Mouse (Mus musculus): ENCODE results near the gene Ipo13. TPM values are rescaled to one million over a fixed set of nuclear protein-coding genes. Genes with fewer than 3 reads are reported as not detected.

The Ipo13 gene
- polyA plus RNA-seq, 1 experiment, result 124 TPM

GRCm38 (mm10) chr4:117917402-117917801, 2.6 kb upstream of the Ipo13 start:
- Histone ChIP-seq H3K27ac (ENCODE audit: insufficient read depth, low read length) (no peak overlapping the region), H3K4me3 (ENCODE audit: insufficient read depth, low read length) (no peak overlapping the region), H3K4me1 (ENCODE audit: control insufficient read depth, insufficient read depth, low read length) (peaks cover 4% of the 10 kb centered on the region)
- TF ChIP-seq CTCF (IDR thresholded peaks at IDR 0.05; ENCODE audit: extremely low read depth, insufficient read depth, low read length) (no peak), POLR2A (IDR thresholded peaks at IDR 0.05; ENCODE audit: extremely low read depth, insufficient read depth, low read length) (no peak)

- Histone ChIP-seq H3K4me1 (ENCODE audit: control insufficient read depth, insufficient read depth, low read length) (peaks cover 9% of the 10 kb centered on the region), H3K27ac (ENCODE audit: insufficient read depth, low read length) (no peak overlapping the region), H3K4me3 (ENCODE audit: insufficient read depth, low read length) (no peak overlapping the region; the same call in 1 of the 2 replicates)
- TF ChIP-seq CTCF (IDR thresholded peaks at IDR 0.05; ENCODE audit: extremely low read depth, insufficient read depth, low read length) (no peak), POLR2A (IDR thresholded peaks at IDR 0.05; ENCODE audit: extremely low read depth, insufficient read depth, low read length) (no peak)
Observed at GRCm38 (mm10) chr4:117916386-117916785, 1.6 kb upstream of the Ipo13 start.

GRCm38 (mm10) chr4:117915489-117916105, 798 bp upstream of the Ipo13 start:
- TF ChIP-seq POLR2A (IDR thresholded peaks at IDR 0.05; ENCODE audit: extremely low read depth, insufficient read depth, low read length) (no peak), CTCF (IDR thresholded peaks at IDR 0.05; ENCODE audit: extremely low read depth, insufficient read depth, low read length) (no peak)
- H3K27ac ChIP-seq (ENCODE audit: insufficient read depth, low read length), result no peak overlapping the region
- H3K4me3 ChIP-seq (ENCODE audit: insufficient read depth, low read length), result peak overlapping the region; percentile 50
- peaks cover 10% of the 10 kb centered on the region for H3K4me1 ChIP-seq (ENCODE audit: control insufficient read depth, insufficient read depth, low read length)

- H3K4me3 ChIP-seq (ENCODE audit: insufficient read depth, low read length), result peak overlapping the region; percentile 50
- peak overlapping the region; percentile 94; the same call in 1 of the 2 replicates for H3K27ac ChIP-seq (ENCODE audit: insufficient read depth, low read length)
- TF ChIP-seq CTCF (IDR thresholded peaks at IDR 0.05; ENCODE audit: extremely low read depth, insufficient read depth, low read length), result no peak
- TF ChIP-seq POLR2A (IDR thresholded peaks at IDR 0.05; ENCODE audit: extremely low read depth, insufficient read depth, low read length), result no peak
- peaks cover 12% of the 10 kb centered on the region for H3K4me1 ChIP-seq (ENCODE audit: control insufficient read depth, insufficient read depth, low read length)
Observed at GRCm38 (mm10) chr4:117914031-117914430, 768 bp downstream of the Ipo13 start.

DNA sequence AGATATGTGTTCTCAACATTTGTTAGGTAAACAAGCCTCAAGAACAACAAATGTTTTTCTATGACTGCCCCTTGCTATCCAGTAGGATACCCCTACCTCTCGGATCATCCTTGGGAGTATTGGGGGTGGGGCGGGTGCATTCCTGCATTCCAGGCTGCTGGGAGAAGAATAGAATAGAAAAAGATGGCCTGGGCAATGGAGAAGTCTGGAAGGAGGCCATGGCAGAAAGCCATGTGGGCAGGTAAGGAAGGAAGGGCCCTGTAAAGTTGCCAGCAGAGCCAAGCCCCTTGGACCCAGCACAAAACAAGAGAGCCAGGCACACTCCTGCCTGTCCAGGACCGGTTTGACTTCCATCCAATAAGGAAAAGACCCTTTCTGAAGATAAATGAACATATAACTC, 1.4 kb downstream of the Ipo13 start:
- Histone ChIP-seq H3K4me1 (ENCODE audit: control insufficient read depth, insufficient read depth, low read length) (peaks cover 12% of the 10 kb centered on the region), H3K27ac (ENCODE audit: insufficient read depth, low read length) (no peak overlapping the region), H3K4me3 (ENCODE audit: insufficient read depth, low read length) (peak overlapping the region; percentile 50)
- TF ChIP-seq CTCF (IDR thresholded peaks at IDR 0.05; ENCODE audit: extremely low read depth, insufficient read depth, low read length) (no peak), POLR2A (IDR thresholded peaks at IDR 0.05; ENCODE audit: extremely low read depth, insufficient read depth, low read length) (no peak)

GRCm38 (mm10) chr4:117912685-117913273, 2.0 kb downstream of the Ipo13 start:
- peaks cover 16% of the 10 kb centered on the region for H3K4me1 ChIP-seq (ENCODE audit: control insufficient read depth, insufficient read depth, low read length)
- H3K27ac ChIP-seq (ENCODE audit: insufficient read depth, low read length), result no peak overlapping the region
- TF ChIP-seq POLR2A (IDR thresholded peaks at IDR 0.05; ENCODE audit: extremely low read depth, insufficient read depth, low read length), result no peak
- TF ChIP-seq CTCF (IDR thresholded peaks at IDR 0.05; ENCODE audit: extremely low read depth, insufficient read depth, low read length), result no peak
- peak overlapping the region; percentile 50 for H3K4me3 ChIP-seq (ENCODE audit: insufficient read depth, low read length)

- TF ChIP-seq CTCF (IDR thresholded peaks at IDR 0.05; ENCODE audit: extremely low read depth, insufficient read depth, low read length) (no peak), POLR2A (IDR thresholded peaks at IDR 0.05; ENCODE audit: extremely low read depth, insufficient read depth, low read length) (no peak)
- Histone ChIP-seq H3K4me1 (ENCODE audit: control insufficient read depth, insufficient read depth, low read length) (peaks cover 18% of the 10 kb centered on the region), H3K4me3 (ENCODE audit: insufficient read depth, low read length) (no peak overlapping the region; the same call in 1 of the 2 replicates), H3K27ac (ENCODE audit: insufficient read depth, low read length) (no peak overlapping the region)
Observed at GRCm38 (mm10) chr4:117912131-117912561, 2.7 kb downstream of the Ipo13 start.

DNA sequence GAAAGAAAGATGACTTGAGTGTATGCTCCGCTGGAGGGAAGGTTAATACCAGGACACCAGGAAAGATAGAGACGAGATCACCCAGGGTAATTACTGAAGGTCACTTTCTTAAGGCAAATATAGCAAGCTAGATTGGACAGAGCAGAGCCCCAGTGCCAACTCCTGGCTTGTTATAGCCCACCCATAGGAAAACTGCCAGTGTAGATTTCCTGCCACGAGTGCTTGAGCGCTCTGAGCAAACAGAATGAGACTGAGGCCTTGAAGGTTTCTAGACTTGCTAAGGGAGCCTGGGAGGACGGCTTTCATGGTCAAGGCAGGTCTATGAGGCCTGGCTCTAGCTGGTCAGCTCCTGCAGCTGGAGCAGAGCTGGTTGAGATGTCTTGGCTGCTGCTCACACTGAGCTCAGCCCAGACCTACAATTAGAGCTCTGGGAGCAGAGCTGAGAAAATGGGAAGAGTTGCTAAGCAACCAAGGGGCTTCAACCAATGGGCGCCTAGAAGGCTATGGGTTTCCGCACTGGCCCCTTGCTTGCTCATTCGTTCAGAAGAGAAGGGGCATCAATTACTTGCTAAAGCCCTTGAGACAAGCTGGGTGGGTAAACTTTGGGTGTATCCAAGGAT, 5.9 kb downstream of the Ipo13 start:
- TF ChIP-seq CTCF (IDR thresholded peaks at IDR 0.05; ENCODE audit: extremely low read depth, insufficient read depth, low read length), result no peak
- 0 out of 2 replicates have a peak, but pooled peaks have one; percentile 24 for TF ChIP-seq POLR2A (IDR thresholded peaks at IDR 0.05; ENCODE audit: extremely low read depth, insufficient read depth, low read length)
- peak overlapping the region; percentile 2; the same call in 1 of the 2 replicates for H3K4me3 ChIP-seq (ENCODE audit: insufficient read depth, low read length)
- H3K4me1 ChIP-seq (ENCODE audit: control insufficient read depth, insufficient read depth, low read length), result peaks cover 24% of the 10 kb centered on the region
- no peak overlapping the region for H3K27ac ChIP-seq (ENCODE audit: insufficient read depth, low read length)

DNA sequence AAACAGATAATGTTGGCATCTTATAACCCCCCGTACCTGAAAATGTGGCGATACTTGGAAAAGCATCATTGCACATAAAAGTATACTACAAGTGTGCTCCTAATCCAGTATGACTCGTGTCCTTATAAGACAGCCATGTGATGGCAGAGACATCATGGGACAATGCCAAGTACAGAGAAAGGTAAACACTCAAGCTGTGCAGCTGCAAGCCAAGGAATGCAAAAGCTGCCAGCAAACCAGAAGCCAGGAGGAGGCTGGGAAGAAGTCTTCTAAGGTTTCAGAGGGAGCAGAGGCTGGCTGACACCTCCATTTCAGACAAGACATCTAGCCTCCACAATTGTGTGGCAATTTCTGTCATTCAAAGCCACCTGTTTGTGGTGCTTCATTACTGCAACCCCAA, 8.6 kb downstream of the Ipo13 start:
- peaks cover 14% of the 10 kb centered on the region; the same call in 1 of the 2 replicates for H3K4me1 ChIP-seq (ENCODE audit: control insufficient read depth, insufficient read depth, low read length)
- H3K4me3 ChIP-seq (ENCODE audit: insufficient read depth, low read length), result no peak overlapping the region
- H3K27ac ChIP-seq (ENCODE audit: insufficient read depth, low read length), result no peak overlapping the region
- TF ChIP-seq CTCF (IDR thresholded peaks at IDR 0.05; ENCODE audit: extremely low read depth, insufficient read depth, low read length), result no peak
- TF ChIP-seq POLR2A (IDR thresholded peaks at IDR 0.05; ENCODE audit: extremely low read depth, insufficient read depth, low read length), result no peak

Data from cortical plate, adult 2 months (tissue).